Mouse (Mus musculus): ENCODE data around the gene Smok2b. TPM values are rescaled to one million over a fixed set of nuclear protein-coding genes. Genes with fewer than 3 reads are reported as not detected.
"Not testable (repeated sequence)": the region's sequence is repeated elsewhere in the genome, so short reads cannot be mapped to it uniquely, and the experiment has no call there.

Smok2b gene
- not detected for polyA plus RNA-seq (2017; shearing (Covaris generic))

DNA sequence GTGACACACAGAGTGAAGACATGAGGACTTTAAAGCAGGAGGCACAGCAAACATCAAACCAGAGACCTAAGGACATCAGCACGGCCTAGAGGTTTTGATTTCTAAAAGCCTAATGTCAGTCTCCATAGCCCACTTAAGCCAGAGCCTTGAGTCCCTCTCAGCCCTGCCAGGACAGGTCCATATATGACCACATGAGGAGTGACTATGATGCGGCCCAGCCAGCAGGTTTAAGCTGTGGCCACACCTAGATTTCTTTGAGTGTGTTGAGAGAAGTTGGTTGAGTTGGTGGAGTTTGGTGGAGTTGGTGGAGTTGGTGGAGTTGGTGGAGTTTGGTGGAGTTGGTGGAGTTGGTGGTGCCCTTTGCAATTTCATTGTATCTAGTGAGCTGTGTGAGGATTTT lies at the start of gene Smok2b:
Gene Smok2b, plus strand, starts transcription at position 301 of the 400 bp plus-strand sequence.
- not testable (repeated sequence) for ATAC-seq

DNA sequence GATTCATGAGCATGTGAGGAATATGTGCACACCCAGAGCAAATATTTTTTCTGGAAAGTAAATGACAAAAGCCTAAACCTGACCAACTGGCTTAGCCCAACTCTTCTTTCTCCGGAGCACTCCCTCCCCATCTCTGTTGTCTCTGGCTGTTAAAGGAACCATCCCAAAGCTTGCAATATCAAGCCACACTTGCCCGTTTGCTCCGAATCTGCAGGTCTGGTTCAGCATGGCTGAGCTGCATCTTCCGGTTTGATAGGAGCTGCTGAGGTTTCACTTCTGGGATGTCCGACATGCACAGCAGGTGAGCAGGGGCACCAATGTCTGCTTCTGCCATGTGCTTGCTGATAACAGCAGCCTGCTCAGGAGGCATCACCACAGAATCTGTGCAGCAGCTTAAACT lies 49.6 kb upstream of the Smok2b start:
- ATAC-seq = not testable (repeated sequence)

DNA sequence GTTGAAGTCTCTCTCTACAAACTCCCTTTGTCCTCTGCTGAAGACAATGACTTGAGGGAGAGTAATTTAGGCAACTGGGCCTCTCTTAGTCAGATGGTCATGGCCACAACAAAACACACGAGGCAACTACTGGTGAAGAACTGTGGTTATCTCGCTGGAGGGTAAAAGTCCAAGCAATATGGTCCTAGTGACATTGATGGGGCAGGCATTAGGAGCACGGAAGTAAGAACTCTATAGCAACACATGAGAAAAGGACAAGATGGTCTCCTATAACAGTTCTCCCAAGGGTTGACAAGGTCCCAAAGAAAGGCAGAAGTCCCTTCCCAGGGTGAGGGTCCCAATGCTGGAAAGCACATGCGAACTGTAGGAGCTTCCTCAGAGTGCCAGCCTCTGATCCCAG lies 47.3 kb upstream of the Smok2b start:
- ATAC-seq = not testable (repeated sequence)

DNA sequence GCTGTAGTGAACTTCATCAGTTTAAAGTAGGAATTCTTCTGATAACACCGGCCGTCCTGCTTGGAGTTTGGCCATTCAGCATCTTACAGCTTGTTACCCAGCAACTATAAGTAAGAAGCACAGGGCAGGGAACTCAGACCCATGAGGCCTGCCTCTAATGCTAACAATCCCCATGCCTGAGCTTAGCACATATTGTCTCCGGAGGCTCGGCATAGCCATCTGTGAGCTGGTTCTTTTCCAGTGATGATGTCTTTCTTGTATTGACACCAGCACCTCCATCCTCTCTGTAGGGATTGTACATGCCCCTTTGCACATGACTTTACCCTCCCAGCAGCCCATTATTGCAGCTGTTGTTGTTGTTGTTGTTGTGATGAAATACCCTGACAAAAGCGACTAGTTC lies 45.5 kb upstream of the Smok2b start:
- ATAC-seq = not testable (repeated sequence)

DNA sequence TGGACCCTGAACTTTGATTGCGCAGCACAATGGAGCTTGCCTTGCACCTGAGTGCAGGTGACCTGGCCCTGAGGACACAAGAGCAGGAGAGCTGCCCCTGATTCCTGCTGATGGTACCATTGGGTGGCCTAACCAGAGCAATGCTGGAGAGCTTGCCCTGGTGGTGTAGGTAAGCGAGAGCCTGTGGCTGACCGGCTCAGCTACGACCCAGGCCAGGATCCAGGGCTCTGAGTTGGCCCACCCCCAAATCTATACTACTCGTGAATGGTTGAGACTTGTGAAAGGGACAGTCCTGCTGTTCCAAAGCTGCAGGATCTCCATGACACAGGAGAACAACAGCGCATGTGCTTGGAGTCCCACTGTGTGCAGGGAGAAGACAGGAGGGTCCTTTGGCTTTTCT lies 43.5 kb upstream of the Smok2b start:
- not testable (repeated sequence) for ATAC-seq

DNA sequence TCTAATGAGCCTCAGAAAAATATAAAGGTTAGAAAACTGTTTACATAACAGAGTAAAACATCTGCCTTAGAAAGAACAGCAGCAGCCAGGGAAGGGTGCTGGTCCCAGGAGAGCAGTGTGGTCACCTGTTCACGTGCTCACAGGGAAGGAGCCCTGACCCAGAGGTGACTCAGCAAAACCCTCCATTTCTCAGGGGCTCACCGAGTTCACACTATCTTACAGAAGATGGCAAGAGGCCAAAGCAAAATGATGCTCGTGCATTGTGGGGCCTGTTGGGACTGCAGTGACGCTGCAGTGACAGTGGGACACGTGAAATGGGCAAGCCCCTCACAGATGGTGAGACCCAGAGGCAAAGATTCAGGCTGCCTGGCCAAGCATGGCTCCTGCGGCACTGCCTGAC lies 42.4 kb upstream of the Smok2b start:
- not testable (repeated sequence) for ATAC-seq

DNA sequence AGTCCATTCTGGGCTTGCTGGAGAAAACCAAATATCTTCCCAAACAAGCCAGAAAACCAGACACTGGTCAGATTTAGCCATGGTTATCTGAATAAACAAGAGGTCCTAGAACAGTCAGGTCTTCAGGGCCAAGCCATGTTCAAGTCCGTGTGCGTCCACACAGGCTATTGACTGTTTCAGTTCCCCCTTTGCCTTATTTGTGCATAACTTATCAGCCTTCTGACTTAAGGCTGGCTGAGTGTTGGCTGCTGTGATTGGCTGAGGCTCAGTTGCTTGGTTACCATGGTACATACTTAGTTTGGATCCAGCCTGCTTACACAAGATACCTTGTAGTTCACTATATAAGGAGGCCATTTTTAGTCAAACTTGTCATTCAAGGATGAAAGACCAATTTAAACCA lies 41.2 kb upstream of the Smok2b start:
- not testable (repeated sequence) for ATAC-seq

DNA sequence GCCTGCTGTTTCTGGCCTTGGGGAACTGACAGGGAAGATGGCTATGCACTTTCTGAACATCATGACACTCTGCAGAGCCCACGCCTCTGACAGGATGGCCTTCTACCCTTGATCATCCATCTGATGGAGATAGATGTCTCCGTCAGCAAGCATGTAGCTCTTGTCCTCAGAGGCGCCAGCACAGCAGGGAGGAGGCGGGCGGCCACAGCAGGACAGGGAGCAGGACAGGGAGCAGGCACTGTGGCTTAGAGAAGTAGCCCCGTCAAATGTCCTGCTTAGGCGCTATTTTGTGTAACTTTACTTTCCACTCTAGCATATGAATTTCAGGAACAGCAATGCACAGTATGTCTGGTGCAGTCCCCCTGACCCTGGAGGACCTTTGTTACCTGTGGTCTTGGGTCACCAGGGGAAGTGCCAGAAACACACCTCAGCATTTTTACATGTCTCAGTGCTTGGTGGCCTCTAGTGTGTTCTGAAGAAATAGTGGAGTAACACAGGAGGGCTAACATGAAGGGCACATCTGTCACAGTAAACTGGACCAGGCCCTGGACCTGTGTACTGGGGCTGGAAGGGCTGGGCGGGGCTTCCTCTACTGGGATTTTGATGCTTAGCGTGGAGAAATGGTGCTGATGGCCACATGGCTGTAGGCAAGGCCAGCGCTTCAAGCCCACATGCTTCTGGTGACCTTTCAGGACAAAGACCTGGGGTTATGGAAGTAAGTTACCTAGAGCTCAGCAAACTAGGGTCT lies 39.0 kb upstream of the Smok2b start:
- not testable (repeated sequence) for ATAC-seq

DNA sequence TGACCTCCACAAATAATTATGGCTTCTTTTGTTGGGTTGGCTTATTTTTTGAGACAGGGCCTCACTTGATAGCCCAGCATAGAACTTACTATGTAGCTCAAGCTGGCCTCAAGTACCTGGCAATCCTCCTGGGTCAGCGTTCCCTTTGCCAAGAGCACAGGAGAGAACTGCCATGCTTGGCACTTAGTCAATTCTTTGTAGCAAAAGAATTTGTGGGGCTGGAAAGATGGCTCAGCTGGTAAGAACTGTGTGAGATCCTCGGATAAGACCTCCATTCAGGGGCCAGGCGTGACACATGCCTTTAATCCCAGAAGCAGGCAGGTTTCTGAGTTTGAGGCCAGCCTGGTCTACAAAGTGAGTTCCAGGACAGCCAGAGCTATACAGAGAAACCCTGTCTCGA lies 33.6 kb upstream of the Smok2b start:
- ATAC-seq = not testable (repeated sequence)

DNA sequence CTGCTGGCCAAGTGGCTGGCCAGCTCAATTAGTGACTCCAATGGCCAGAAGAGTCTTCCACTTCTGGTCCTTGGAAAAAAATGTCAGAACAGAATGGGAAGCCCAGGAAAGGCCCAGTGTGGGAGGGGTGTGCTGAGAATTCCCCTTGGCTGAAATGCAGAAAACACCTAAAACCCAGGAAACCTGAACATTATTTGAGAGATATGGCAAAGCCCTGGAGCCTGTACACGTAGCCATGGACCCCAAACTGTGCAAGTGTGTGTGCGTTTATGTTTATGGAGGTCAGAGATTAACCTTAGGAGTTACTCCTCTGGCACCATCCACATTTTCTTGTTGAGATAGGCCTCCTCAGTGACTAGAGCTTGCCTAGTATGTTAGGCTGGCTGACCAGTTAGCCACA lies 31.2 kb upstream of the Smok2b start:
- ATAC-seq = not testable (repeated sequence)

DNA sequence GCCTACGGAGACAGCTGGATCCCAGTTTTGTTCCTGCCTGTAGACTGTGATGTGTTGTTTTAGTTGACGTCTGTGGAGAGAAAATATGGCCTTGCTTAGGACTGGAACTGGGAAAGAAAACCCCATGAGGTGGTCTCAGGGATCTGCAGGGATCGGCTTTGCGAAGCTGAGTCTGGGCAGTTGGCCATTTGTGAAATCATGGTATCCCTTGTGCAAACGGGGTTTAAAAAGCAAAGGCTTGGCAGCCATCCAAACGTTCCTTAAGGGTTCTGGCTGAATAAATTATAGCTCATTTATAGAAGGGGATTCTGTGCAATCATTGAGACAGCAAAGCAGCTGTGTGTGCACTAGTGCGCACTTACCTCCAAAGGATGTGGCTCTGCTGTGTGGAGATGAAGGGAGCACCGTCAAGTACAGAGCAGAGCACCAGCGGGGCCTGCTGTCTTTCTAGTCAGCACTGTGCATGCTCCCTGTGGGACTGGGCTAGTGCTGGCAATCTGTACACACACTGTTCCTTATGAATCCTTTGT lies 30.1 kb upstream of the Smok2b start:
- ATAC-seq = not testable (repeated sequence)

DNA sequence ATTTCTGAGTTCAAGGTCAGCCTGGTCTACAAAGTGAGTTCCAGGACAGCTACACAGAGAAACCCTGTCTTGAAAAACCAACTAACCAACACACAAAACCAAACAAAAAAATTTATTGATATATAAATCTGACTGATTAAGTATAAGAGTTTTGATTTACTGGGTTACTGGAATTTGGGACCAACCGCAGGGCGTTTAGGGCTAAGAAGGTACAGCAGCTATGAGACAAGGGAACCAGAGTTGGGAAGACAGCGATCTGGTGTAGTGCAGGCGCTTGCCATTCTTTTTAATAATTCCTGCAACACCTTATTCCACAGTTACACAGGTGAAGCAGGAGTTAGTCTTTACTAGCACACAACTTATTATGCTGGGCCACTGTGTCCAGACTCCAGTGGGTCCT lies 28.5 kb upstream of the Smok2b start:
- ATAC-seq = not testable (repeated sequence)

DNA sequence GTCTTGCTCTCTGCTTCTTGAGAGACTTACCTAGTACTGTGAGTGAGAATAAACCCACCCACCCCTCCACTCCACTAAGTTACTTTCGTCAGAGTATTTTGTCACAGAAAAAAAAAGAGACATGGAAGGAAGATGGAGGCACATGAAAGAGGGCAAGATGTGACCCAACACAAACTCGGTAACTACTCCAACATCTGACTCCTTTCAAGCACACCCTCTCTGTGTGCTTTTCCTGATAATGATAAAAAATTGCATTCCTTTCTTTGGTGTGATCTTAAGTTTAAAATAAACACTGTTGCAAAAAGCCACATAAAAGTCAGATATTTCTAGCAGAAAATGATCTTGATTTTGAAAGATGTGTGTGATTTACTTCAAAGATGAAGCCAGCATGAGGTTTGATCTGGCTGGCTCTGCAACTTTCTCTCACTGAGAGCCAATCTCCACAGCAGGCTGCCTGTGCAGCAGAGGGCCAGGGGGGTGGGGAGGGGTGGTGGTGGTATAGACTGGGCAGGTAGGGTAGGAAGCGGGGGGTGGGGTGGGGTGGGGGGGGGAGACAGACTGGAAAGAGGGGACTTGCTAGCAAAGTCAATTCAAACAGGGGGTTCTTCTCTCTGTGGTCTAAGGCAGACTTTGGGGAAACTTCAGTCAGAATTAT lies 27.5 kb upstream of the Smok2b start:
- not testable (repeated sequence) for ATAC-seq

DNA sequence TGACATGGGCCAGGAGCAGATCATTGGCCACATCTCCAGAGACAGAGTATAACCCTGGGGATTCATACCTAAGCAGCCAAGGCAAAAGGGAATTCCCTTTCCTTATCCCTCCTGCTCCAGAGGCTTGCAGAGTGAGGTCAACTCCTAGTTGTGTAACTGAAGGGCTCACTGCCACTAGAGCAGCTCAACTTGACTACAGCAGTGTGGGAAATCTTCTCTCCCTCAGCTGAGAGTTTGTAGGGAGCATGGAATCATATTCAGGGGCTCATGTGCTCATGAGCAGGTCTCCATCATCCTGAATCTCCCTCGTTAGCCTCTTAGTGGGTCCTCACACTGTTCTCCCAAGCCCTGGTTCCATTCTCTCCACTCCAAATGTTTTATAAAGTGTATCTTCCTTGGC lies 24.8 kb upstream of the Smok2b start:
- ATAC-seq = not testable (repeated sequence)

DNA sequence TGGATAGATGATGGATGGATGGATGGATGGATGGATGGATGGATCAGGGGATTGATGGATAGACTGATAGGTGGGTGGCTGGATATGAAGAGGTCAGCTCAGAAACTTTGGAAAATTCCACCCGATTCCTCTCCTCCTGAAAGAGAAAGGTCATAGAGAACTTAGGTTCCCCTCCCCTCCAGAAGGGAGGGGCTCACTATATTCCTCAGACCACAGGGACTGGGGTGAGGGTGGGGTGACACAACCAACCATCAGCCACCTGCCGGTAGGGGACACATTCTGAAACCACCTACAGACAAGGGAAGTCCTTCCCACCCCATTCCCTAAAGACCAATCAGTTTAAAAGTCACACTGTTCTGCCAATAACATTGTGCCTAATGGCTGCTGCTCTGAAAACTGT lies 23.6 kb upstream of the Smok2b start:
- no peak for ATAC-seq

DNA sequence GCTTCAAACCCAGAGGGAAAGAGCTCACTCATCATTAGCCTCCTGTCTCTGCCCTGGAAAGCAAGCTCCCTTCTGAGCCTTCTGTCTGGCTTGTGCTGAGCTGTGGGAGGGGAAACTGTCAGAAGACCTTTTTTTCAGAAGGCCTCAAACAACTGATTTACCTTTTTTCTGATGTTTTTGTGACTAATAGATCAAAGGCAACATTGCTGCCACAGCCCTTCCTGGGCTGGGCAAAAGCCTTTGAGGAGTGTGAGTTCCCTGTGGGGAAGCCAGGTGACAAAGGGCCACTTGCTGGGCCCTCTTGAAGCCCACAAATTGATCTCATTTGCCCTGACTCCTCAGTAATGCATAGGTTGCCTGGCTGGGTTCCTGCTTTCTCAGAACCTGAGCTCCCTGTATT lies 21.6 kb upstream of the Smok2b start:
- ATAC-seq = not testable (repeated sequence)

DNA sequence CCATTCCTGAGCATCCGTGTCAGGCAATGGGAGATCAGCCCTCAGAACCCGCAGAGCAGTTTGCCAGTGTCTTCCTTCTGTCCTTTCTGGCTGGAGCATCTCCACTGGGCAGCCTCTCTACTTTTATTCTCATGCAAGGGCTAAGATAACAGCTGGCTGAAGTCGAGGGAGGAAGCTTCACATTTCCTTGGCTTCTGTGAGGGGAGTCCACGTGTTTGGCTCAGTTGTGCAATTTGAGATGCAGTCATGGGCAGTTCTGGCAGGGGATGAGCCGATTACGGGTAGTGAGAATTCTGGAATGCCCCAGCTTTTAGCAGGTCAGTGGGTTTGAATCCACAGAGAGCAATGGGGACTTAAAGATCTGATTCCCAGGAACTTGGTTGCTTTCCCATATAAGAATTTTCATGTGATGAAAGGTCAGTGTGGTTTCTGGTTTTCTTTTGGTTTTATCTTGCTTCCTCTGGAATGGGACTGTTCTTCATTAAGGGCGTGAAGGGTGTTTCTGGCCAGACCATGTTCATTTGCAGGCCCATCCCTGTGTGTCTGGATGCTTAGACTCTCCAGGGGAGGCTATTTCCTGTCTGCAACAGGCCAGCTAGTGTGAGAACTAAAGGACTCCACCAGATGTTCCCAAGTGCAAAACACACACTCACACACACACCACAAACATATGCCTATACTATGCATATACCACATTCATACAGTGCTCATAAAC lies 17.8 kb upstream of the Smok2b start:
- ATAC-seq = no peak

DNA sequence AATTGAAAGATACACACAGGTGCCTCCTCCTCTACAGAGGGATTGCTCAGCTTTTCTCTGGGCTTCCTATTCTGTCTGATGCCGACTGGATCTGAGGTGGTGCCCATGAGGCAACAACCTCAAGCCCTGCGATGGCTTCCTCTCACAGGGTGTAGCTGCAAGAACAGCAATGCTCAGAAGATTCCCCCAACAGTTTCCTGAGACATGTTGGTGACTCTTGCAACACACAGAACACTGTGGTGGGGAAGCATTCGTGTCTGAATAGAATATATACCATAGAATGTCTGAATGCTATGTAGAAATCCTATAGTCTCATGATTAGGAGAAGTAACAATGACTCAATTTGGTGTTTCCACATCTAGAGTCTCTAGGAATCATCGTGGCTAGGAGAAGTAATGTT lies 15.9 kb upstream of the Smok2b start:
- ATAC-seq = no peak

DNA sequence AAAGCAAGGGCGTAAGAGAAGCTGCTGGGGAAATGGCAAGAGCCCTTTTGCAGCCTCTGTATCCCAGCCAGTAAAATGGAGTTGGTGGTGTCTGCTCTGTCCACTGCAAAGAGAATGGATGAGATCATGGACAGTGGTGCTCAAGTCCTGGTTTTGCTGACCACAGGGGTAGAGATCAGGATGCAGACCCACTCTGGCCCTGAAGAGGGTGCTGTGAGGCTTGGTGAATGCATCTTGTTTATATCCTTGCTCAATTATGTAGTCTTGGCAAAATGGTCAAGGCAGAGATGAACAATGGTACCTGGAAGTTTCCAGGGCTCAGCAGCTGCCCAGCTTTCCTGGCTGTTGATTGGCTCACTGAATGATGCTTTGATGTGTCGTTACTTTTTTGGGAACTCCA lies 14.5 kb upstream of the Smok2b start:
- ATAC-seq = no peak

DNA sequence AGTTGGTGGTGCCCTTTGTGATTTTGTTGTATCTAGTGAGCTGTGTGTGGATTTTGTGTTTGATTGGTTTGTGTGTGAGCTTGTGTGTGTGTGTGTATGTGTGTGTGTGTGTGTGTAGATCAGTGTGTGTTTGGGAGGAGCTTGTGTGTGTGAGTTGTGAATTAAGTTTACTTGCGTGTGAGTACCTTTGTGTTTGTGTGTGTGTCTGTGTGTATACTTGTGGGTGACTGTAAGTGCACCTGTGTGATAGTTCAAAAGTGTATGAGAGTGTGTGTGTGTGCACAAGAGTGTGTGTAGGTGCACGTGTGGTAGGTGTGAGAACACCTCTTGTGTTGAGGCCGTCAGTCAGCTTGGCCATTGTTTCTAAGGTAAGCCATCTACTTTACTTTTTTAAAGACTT lies 9.2 kb upstream of the Smok2b start, which contains the start of gene Smok2a:
Gene Smok2a, plus strand, starts transcription at position 301 of the 400 bp plus-strand sequence.
- ATAC-seq = no peak

DNA sequence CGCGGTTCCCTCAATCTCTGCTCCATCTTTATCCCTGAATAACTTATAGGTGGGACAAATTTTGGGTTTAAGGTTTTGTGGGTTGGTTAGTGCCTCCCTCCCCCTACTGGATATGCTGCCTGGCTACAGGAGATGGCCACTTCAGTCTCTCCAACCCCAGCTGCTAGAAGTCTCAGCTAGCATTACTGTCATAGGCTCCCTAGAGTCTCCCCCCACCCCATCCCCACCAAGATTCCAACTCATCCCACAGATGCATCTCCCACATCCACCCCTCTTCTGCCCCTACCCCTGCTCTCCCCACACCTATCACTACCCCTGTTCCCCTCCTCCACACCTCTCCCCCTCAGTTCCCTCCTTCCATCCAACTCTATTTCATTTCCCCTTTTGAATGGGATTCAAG lies 8.1 kb upstream of the Smok2b start:
- ATAC-seq = not testable (repeated sequence)

DNA sequence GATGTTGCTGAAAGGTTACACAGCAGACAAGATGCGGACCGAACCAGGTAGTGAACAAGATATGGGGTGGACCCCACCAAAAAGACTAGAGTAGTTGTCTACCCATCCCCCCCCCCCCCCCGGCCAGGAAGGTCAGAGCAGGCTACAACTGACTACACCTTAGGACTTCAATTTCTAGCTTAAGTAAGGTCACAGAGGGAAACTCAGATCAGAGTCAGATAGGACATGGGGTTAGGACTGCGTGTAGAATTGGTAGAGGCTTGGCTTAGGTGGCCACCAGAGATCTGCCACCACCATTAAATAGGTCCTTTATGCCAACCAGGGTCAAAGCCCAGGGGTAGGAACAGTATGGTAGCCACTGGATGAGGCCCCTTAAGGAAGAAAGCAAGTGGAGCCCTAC lies 9.4 kb downstream of the Smok2b start:
- ATAC-seq = not testable (repeated sequence)

Data from CD4-positive, CD25-positive, alpha-beta regulatory T cell, adult 4 months (primary cell).